Comparison of ENCODE assay signal across 9 mouse cellular contexts in the genomic region with DNA sequence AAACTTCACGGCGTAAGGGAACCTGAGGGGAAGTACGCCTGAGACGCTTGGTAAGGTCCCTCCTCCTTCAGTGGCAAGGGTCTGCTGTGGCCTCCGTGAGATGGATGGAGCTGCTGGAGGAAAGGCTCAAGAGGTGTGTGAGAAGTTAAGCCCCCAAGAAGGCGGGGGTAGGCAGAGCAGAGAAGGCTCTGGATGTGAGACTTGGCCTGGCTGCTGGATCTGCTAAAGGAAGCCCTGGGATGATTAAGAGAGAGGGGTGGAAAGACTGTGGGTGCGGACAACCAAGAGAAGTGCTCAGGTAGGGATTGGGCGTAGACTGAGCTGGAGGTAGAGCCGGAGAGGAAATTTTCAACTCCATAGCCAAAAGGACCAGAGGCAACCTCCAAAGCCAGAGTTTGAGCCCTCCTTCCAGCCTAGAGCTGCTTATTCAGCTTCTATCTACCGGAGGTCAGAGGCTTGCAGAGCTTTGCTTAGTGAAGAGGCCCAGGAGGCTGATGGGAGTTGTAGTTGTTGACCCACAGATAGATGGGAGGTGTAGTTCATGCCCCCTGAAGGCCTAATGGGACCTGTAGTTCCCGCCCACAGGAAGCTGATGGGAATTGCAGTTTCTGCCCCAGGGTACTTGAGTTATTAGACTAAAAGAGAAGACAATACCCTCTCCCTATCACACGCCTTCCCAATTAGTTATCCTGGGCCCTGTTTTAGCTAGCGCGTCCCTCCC. TPM values are rescaled to one million over a fixed set of nuclear protein-coding genes. Genes with fewer than 3 reads are reported as not detected.
DNase-seq lines count a peak whose midpoint lies in the region; ATAC-seq and TF ChIP-seq lines count a peak whose summit lies in the region.
"Had no signal": no experiment of that assay in that cellular context is flagged by ENCODE, and none has a peak within 500 bp of the region (broad histone marks: within the 10 kb centered on the region; RNA-seq: fewer than 3 reads in every experiment).

No protein-coding gene starts in this region.

- no peak overlapping the region for H3K9ac ChIP-seq in forebrain, postnatal 0 days
- H3K9ac ChIP-seq in neural tube, embryonic 13.5 days: peak overlapping the region; percentile 63

- DNase-seq in left cerebral cortex, postnatal 4 days: peak; percentile 50
- no peak for DNase-seq in left cerebral cortex, adult 18-20 months (ENCODE audit: low spot score in 2 of 2)
- no peak for DNase-seq in forebrain, postnatal 0 days
- peak; percentile 54 to 68 for DNase-seq in kidney, postnatal 36 days
- DNase-seq in left cerebral cortex, adult 11 months (ENCODE audit: low spot score): no peak
- DNase-seq in gastrocnemius, postnatal 14 days: no peak
- no peak for DNase-seq in right cerebral cortex, adult 18-20 months

- TF ChIP-seq CTCF in forebrain, postnatal 0 days (IDR thresholded peaks at IDR 0.05; ENCODE audit: low read depth): peak; percentile 29; the same call in 1 of the 2 replicates

- H3K27ac ChIP-seq in forebrain, postnatal 0 days (ENCODE audit: low read depth, low read length): peak overlapping the region; percentile 47
- peak overlapping the region; percentile 76 for H3K27ac ChIP-seq in neural tube, embryonic 13.5 days (replicated peaks)

- ATAC-seq in forebrain, postnatal 0 days: peak; percentile 49; the same call in 1 of the 2 replicates
- ATAC-seq in neural tube, embryonic 13.5 days (ENCODE audit: low read depth): peak; percentile 29

- H3K4me3 ChIP-seq in forebrain, postnatal 0 days (ENCODE audit: low read depth, low read length): no peak overlapping the region
- peak overlapping the region; percentile 46; the same call in 1 of the 2 replicates for H3K4me3 ChIP-seq in neural tube, embryonic 13.5 days
- H3K4me3 ChIP-seq: left cerebral cortex, adult 2 months had no signal

- H3K4me1 ChIP-seq in forebrain, postnatal 0 days (ENCODE audit: insufficient read depth): peaks cover 8% of the 10 kb centered on the region; the same call in 1 of the 2 replicates
- peaks cover 71% of the 10 kb centered on the region for H3K4me1 ChIP-seq in neural tube, embryonic 13.5 days (replicated peaks)

- WGBS in forebrain, postnatal 0 days: 61% methylated on average over 14 of the region's 14 CpGs
- 49% methylated on average over 14 of the region's 14 CpGs for WGBS in neural tube, embryonic 13.5 days

- 0 out of 2 replicates have a peak overlapping the region, but pooled peaks have one; percentile 39 for H3K4me2 ChIP-seq in forebrain, postnatal 0 days (ENCODE audit: low read depth)
- peak overlapping the region; percentile 71 for H3K4me2 ChIP-seq in neural tube, embryonic 13.5 days

- intact Hi-C loops in left cerebral cortex, postnatal 4 days (cut with DNase I): no loop called here
- intact Hi-C loops in gastrocnemius, postnatal 14 days (cut with DNase I; ENCODE audit: low total_unique reads): no loop called here

- no peaks in the 10 kb centered on the region for H3K27me3 ChIP-seq in forebrain, postnatal 0 days (ENCODE audit: insufficient read depth, low read length)
- no peaks in the 10 kb centered on the region for H3K27me3 ChIP-seq in neural tube, embryonic 13.5 days

- H3K9me3 ChIP-seq in forebrain, postnatal 0 days (ENCODE audit: low read length): no peaks in the 10 kb centered on the region
- no peaks in the 10 kb centered on the region for H3K9me3 ChIP-seq in neural tube, embryonic 13.5 days

- peaks cover 34% of the 10 kb centered on the region for H3K36me3 ChIP-seq in forebrain, postnatal 0 days (ENCODE audit: insufficient read depth)
- H3K36me3 ChIP-seq in neural tube, embryonic 13.5 days: peaks cover 29% of the 10 kb centered on the region

RNA-seq across cellular contexts. Expression of gene Slc22a12, which starts 13.4 kb away (rescaled TPM):
- under 1 TPM in 1 of 2 experiments, not detected in 1; 0.30 TPM for total RNA-seq in left cerebral cortex, postnatal 4 days (2021)
- not detected for total RNA-seq in left cerebral cortex, adult 18-20 months (2021)
- not detected in 2 replicates for total RNA-seq in forebrain, postnatal 0 days (2014; rRNA removed)
- polyA plus RNA-seq in forebrain, postnatal 0 days (2015; fragmentation: Nextera tagmentation; extraction: Ambion mirVana): 0.15 and 0.40 TPM in 2 replicates
- not detected in 2 replicates for polyA plus RNA-seq in neural tube, embryonic 13.5 days (2015; fragmentation: Nextera tagmentation; extraction: Ambion mirVana)
- total RNA-seq in gastrocnemius, postnatal 14 days (2021): not detected

Comparison
In these comparisons a context has a peak if more than half of its experiments do, and no peak if none do; other contexts are left out.
1. DNase-seq: peak in left cerebral cortex, postnatal 4 days (single experiment) and kidney, postnatal 36 days (2 of 2); none in left cerebral cortex, adult 18-20 months (0 of 2), forebrain, postnatal 0 days (single experiment), left cerebral cortex, adult 11 months (single experiment), gastrocnemius, postnatal 14 days (single experiment) and right cerebral cortex, adult 18-20 months (single experiment).